Mouse (Mus musculus) G1E-ER4 (cell line): ENCODE data around the gene Lrrk1. TPM values are rescaled to one million over a fixed set of nuclear protein-coding genes. Genes with fewer than 3 reads are reported as not detected.

Source experiments
- GATA1 ChIP-seq: IDR thresholded peaks from one replicate; pipeline ENCODE4 v1.8.0; 2012; ENCODE audit warnings: low read length, inconsistent platforms
- polyA plus RNA-seq: library from polyadenylated mRNA; stranded (reverse); fragments of >175 nt; gene quantifications from 2 replicates; pipeline ENCODE4 v1.2.3, GENCODE M21; 2012

Lrrk1 gene
- polyA plus RNA-seq, result not detected in 2 replicates

DNA sequence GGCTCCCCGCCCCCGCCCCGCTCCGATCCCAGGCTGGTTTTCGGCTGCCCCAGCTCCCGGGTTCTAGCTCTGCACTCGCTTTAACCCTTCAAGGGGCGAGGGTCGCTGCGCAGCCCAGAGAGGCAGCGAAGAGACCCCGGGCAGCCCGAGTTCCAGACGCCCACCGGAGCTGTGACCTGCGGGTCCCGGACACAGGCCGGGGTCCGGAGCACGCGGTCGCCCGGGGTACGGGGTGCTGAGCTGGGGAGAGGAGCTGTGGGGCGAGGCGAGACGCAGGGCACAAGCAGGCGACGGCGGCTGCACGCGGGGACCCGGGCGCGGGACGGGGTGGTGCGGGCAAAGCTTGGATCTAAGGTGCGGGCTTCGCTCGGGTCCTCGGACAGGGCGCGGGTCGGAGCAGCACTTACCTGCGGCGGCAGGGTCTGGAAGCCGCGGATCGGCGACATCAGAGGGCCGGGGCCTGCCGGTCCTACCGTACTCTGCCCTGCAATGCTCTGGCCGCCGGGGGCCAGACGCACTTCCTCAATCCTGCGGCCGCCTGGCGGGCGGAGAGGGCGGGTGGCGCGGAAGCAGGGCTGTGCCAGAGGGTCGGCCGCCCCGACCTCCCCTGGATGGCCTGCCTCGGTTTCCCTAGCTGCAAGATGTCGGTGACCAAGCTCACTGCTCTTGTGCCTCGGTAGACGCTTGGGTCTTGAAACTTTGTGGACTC is at the start of gene Lrrk1:
TSS of gene Lrrk1 (minus strand) at position 538 of the 709 bp plus-strand sequence.
- TF ChIP-seq GATA1, result no peak

DNA sequence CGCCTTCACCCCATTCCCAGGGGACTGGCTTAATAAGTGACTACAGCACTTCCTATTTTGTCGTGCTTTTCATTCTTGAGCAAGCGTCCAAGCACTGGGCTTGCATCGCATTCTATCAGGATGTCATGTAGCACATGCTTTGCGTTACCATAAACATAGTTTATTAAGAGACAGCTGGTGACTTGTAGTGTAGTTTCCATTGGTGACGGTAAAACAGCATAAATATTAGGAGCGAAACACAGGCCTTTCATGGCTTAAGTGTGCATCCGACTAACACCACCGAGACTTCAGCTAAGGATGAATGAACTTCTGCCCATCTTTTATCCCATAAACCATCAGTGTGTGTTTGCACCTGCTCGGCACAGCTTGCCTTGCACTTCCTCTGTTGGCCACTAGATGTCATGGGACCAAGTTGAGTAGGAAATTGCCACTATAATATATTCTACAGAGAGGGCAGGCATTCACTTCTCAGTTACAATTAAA is 46.3 kb upstream of the Lrrk1 start:
- TF ChIP-seq GATA1, result no peak

DNA sequence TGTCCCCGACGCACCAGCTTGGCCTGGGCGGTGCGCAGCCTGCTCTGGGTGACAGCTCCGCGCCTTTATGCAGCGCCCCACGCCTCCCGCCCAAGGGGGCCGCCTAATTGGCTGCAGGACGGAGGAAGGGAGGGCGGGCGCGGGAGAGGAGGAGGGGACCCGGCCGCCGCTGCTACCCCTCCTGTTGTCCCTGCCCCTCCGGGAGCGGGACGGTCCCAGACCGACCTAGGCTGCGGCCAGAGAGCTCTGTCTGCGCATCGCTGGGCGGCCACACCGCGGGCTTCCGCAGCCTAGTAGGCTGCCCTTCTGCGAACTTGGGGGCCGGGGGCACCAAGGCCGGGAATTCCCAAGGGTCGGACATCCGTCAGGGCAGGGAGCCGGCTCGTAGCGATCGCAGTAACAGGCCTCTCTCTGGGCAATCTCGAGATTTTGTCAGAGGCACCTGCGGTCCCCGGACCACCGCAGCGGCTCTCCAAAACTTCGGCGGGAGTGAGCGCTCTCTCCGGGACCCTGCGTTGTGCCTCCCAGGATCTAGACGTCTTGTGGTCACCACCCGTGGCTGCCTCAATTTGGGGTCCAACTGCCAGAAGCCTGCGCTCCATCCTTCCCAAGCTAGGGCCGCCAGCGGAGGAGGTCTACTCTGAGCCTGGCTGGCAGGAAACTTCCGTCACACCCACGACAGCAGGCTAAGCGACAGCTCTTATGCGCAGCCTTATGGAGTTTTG is 39.4 kb upstream of the Lrrk1 start, which contains the start of gene Aldh1a3:
TSS of gene Aldh1a3 (minus strand) at position 81 of the 725 bp plus-strand sequence.
- TF ChIP-seq GATA1, result no peak

DNA sequence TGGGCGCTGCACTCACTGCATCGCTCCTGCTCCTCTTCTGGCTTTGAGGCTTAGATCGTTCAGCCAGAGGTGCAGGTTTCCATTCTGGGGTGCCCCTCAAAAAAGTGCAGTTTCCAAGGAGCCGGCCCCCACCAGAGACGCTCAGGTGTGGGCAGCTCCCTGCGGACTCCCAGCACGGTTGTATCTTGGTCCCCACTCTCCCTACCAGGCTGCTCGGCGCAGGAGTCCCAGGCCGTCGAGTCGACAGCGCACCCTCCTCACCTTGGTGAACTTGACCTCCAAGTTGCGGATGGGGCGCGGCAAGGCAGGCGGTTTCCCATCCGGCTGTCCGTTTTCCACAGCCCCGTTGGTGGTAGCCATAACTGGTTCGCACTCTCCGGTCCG is 38.9 kb upstream of the Lrrk1 start:
- no peak for TF ChIP-seq GATA1

DNA sequence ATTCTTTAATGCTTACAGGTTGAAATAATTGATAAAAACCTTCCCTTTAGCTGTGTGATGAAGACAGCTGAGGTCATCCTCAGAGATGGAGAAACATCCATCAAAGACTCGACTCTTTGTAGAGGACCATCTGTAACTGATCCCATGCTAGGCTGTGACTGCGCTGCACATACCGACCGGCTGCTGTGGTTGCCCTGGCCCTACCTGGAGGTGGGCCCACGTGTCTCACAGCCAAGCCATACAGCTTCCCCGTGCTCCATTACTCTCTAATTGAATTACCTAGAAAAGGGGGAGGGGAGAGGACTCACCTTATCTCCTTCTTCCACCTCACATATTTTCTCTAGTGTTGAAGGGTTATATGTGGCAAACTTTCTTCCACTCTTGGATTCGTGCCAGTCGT is 33.8 kb upstream of the Lrrk1 start:
- TF ChIP-seq GATA1, result no peak

DNA sequence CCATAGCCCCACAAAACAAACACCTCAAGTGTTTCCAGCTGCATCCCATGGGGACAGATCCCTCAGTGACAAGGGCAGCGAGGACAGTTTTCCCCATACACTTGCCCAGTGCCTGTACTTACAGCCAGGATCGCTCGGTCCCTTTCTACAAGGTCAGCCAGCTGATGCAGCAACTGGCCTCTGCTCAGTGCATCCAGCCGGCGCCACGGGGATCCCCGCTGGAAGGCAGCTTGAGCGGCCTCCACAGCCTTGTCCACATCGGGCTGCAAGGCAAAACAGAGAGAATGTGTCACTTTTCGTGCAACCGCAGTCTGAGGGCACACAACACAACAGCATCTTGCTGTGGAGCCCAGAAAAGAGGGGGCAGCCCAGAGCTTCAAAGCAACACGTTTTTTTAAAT is 30.8 kb upstream of the Lrrk1 start:
- no peak for TF ChIP-seq GATA1

DNA sequence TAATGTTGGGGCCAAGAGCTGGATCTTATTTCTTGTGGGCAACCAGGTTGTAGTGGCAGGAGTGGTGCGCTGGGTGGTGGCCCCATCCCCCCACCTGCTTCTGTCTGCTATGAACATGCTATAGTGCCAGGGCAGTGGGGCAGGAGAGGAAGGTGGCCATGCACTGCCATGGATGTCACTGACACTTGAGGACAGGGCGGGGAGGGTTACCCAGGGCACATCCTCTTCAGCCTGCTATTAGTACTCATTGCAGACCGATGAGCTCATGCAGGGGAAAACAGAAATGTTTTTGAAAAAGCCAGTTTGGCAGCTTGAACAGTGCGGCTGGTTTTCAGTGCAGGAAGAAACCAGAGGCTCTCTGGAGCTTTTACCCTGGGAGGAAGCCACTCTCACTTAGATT is 28.7 kb upstream of the Lrrk1 start:
- TF ChIP-seq GATA1, result no peak

DNA sequence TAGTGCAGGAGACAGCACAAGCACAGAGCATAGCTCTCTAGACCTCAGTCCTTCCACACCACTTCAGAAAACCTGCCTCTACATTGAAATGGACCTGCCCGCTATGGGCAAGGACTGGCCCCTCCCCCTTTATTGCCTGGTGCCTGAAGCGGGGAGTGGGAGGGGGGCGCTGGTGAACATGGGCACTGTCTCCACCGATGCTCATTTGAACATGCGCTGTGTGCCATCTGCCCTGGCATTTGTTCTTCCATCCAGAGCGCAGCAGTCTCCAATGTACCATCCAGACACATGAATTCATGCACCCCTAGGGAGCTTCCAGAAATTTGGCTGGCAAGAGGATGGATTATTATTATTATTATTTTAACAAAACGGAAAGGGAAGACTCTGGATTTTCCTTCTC is 24.9 kb upstream of the Lrrk1 start:
- no peak for TF ChIP-seq GATA1

DNA sequence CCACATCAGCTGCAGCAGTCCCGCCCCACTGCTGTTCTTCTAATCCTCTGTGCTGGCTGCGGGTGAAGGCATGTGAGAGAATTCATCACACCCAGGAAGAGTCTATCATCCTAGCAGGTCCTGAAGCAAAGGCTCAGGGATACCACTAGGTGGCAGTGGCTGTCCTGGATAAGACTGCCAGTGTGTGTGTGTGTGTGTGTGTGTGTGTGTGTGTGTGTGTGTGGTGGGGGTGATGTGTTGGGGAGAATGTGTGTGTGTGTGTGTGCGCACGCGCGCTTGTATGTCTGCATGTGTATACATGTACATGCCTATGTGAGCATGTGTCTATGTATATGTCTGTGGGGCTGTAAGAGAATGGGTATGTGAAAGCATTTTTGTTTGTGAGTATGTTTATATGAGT is 21.3 kb upstream of the Lrrk1 start:
- no peak for TF ChIP-seq GATA1

DNA sequence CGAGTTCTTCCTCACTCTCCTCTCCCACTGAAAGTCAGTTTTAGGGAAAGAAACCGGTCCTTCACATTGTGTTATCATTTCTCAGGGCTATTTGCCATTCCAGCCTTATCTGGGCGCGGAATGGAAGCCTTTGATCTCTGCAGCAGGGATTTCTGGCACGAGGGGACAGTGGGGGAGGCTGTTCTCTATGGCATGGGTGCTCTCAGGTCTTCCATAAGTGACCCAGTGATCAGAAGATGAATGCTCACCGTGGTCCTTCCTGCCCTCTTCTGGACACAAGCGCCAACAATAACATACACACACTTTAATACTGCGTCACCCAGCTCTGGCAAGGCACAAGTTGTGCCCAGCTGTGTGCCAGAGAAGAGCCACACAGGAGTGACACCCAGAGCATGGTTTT is 18.8 kb upstream of the Lrrk1 start:
- no peak for TF ChIP-seq GATA1

DNA sequence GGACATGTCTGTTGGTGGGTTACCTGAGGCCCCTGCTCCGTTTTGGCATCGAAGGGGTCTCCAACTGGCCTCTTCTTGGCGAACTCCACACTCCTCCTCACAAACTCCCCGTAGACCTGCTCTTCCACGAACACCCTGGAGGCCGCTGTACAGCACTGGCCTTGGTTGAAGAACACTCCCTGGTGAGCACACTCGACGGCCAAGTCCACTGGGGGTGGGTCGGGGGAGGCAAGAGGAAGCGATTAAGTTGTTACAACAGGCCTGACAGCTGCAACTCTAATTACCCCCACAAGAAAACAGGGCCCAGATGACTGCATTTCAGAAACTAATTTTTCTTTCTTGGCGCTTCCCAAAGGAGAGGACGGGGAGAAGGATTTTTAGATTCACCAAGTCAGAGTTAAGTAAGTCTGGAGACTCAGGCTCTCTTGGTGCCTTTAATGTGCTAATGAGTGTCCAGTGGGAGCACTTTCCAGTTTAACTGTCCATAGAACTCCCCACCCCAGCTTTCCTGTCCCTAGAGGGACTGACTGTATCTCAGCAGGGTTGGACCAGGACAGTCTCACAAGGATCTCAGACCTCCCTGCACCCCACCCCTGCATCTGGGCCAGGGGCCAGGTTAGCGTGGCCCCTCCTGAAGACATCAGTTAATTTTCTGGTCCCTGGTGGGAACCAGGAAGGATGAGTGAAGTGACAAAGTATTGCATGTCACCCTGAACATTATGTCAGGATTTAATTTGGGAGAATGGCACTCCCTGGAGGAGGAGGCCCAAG is 18.0 kb upstream of the Lrrk1 start:
- no peak for TF ChIP-seq GATA1

DNA sequence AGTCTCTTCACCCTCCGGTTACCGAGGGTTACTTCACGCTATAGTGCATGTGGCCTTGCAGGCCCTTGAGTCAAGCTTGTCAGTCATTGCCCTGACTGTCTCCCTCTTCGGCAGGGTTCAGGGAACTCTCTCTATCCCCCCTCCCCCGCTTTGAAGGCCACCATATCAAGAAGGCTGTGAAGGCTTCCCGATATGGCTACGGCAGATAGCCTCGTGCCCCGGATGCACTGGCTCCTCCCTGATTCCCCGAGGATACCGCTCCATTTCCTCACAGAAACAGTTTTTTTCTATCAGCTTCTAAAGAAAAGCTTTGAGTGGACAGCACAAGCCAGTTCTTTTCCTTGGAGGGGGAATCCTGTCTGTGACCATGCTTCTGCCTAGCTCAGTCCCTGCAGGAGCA is 17.4 kb upstream of the Lrrk1 start:
- no peak for TF ChIP-seq GATA1

DNA sequence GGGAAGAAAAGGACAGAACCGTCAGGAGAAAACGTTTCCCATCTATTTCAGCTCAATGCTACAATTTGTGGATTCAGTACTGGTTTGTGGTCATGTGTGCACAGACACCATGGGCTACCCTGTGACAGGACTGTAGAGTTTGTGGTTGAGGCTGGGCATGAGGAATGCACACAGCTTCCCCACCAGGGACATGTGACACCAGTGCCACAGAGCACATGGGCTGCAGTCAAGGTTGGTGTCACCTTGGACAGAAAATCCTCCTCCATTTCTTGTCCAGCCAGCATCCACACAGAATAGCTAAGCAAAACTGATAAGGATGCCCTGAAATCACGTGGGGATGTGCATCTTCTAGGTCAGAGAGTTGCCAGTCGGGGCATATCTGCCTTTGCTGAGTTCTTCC is 16.7 kb upstream of the Lrrk1 start:
- no peak for TF ChIP-seq GATA1

DNA sequence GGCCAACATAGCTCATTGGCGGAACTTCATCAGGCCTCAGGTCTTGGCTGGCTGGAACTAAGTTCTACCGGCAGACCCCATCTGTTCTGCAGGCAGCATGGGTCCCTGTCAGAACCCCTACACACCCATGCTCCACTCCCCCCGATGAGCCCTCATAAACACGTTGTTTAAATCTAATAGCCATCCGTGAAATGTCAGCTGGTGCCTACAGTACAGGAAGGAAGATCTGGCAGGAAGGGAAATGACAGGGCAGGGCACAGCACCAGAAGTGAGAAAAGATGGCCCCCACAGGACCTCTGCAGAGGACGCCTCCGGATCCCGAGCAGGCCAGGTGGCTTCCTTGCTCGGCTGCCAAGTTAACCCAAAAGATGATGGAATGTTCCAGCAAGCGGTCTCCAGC is 16.0 kb upstream of the Lrrk1 start:
- TF ChIP-seq GATA1, result no peak

DNA sequence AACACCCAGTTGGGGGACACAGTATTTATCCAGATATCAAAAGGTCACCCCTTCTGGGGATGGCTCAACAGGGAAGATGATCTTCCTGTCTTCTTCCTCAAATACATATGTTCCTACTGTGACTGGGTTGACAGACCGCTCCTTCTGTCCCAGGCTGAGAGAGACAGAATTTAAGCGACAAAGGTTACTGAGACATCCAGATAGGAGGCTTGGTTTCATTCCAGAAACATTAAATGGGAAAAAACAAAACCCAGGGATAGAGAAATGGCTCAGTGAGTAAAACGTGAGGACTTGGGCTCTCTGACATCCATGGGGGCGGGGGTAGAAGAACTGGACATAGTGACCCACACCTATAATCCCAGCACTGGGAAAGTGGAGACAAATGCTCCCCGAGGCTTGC is 14.7 kb upstream of the Lrrk1 start:
- TF ChIP-seq GATA1, result no peak

DNA sequence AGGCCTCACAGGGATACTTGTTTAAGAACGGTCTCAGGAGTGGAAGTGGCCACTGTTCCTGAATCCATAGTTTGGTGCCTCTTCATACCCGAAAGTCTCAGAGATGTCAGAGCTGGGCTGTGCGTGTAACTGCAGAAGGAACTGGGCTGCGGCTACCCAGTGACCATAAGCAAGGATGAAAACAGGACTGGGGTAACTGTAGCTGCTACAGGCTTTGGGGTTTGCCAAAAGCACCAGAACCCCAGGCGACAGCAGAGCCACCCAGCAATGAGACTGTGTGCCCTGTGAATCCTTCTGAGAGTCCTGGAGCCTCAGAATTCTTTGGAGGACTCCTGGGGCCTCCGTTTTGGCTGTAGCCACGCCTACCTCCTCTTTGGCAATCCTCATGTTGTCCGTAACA is 13.5 kb upstream of the Lrrk1 start:
- no peak for TF ChIP-seq GATA1
